Mouse (Mus musculus): Measurements from ENCODE around the gene Gm13871.
"Not testable (repeated sequence)": the region's sequence is repeated elsewhere in the genome, so short reads cannot be mapped to it uniquely, and the experiment has no call there.

The Gm13871 gene

GRCm38 (mm10) chr4:73905853-73906252, at the start of gene Gm13871:
Gene Gm13871 (minus strand): TSS chr4:73905953.
- DNase-seq (ENCODE audit: low read depth, low spot score) = not testable (repeated sequence)

- no peak for DNase-seq (ENCODE audit: low read depth, low spot score)
Observed at GRCm38 (mm10) chr4:73950375-73950896, 44.7 kb upstream of the Gm13871 start, which contains the start of gene 2310002L09Rik. Gene 2310002L09Rik (minus strand): TSS chr4:73950846.

GRCm38 (mm10) chr4:73920660-73921059, 14.9 kb upstream of the Gm13871 start, which contains the start of gene Gm11756:
Gene Gm11756 (minus strand): TSS chr4:73920760.
- DNase-seq (ENCODE audit: low read depth, low spot score) = not testable (repeated sequence)

- DNase-seq (ENCODE audit: low read depth, low spot score) = not testable (repeated sequence)
Observed at GRCm38 (mm10) chr4:73891012-73891411, 14.7 kb downstream of the Gm13871 start, which contains the start of gene Gm11757. Gene Gm11757 (minus strand): TSS chr4:73891112.

- not testable (repeated sequence) for DNase-seq (ENCODE audit: low read depth, low spot score)
Observed at GRCm38 (mm10) chr4:73876166-73876565, 29.6 kb downstream of the Gm13871 start, which contains the start of gene Gm11758. Gene Gm11758 (minus strand): TSS chr4:73876266.
